Mouse (Mus musculus): ENCODE results near the gene Gm39566. TPM values are rescaled to one million over a fixed set of nuclear protein-coding genes. Genes with fewer than 3 reads are reported as not detected.

Gene Gm39566
- total and polyA plus RNA-seq, 3 experiments, result 0.05 TPM; not detected in 2

GRCm38 (mm10) chr11:69774961-69775360, 40.1 kb downstream of the Gm39566 start:
- Histone ChIP-seq H3K4me3 (ENCODE audit: low read depth, low read length) (no peak overlapping the region), H3K27me3 (ENCODE audit: insufficient read depth, low read length) (peaks cover 15% of the 10 kb centered on the region; the same call in 1 of the 2 replicates), H3K36me3 (replicated peaks) (peaks cover 61% of the 10 kb centered on the region), H3K9me3 (replicated peaks) (no peaks in the 10 kb centered on the region), H3K4me1 (ENCODE audit: insufficient read depth, low read depth, low read length) (peaks cover 8% of the 10 kb centered on the region)
- DNase-seq (ENCODE audit: low spot score) (no peak), ATAC-seq (ENCODE audit: extremely low read depth, insufficient number of reproducible peaks, low FRiP score, poor library complexity, severe bottlenecking) (no peak)
- TF ChIP-seq GATA2 (IDR thresholded peaks at IDR 0.05; ENCODE audit: borderline replicate concordance, low read depth, low read length), result no peak

DNA sequence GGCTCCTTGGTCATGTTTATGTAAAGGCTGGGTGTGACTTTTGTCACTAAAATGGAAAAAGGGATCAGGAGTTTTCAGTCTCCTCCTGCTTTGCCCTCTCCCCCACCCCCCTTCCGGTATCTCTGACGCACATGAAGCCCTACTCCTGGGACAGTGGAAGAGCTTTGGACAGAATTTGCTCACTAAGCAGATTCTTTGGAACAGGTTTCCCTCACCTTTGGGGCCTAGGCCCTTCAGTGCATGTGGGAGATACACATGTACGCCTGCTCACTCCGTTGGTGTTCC, 47.5 kb downstream of the Gm39566 start:
- ATAC-seq (ENCODE audit: extremely low read depth, insufficient number of reproducible peaks, low FRiP score, poor library complexity, severe bottlenecking), result no peak
- DNase-seq (ENCODE audit: low spot score), result no peak
- H3K4me3 ChIP-seq (ENCODE audit: low read depth, low read length), result no peak overlapping the region
- no peaks in the 10 kb centered on the region for H3K27me3 ChIP-seq (ENCODE audit: insufficient read depth, low read length)
- peaks cover 25% of the 10 kb centered on the region for H3K36me3 ChIP-seq (replicated peaks)
- peaks cover 27% of the 10 kb centered on the region for H3K4me1 ChIP-seq (ENCODE audit: insufficient read depth, low read depth, low read length)
- H3K9me3 ChIP-seq (replicated peaks), result no peaks in the 10 kb centered on the region
- TF ChIP-seq GATA2 (IDR thresholded peaks at IDR 0.05; ENCODE audit: borderline replicate concordance, low read depth, low read length) (no peak), CTCF (IDR thresholded peaks at IDR 0.05; ENCODE audit: low read depth, low read length) (no peak), GATA1 (IDR thresholded peaks at IDR 0.05; ENCODE audit: borderline replicate concordance, low read length) (no peak), POLR2AphosphoS5 (IDR thresholded peaks at IDR 0.05; ENCODE audit: insufficient replicate concordance, low read depth, low read length) (no peak), TAL1 (conservative IDR thresholded peaks at IDR 0.05; ENCODE audit: low read depth, low read length) (no peak)

GRCm38 (mm10) chr11:69766872-69767624, 48.0 kb downstream of the Gm39566 start:
- peak overlapping the region; percentile 80 for H3K4me3 ChIP-seq (ENCODE audit: low read depth, low read length)
- peaks cover 25% of the 10 kb centered on the region for H3K36me3 ChIP-seq (replicated peaks)
- H3K4me1 ChIP-seq (ENCODE audit: insufficient read depth, low read depth, low read length), result peaks cover 29% of the 10 kb centered on the region
- H3K27me3 ChIP-seq (ENCODE audit: insufficient read depth, low read length), result no peaks in the 10 kb centered on the region
- DNase-seq (ENCODE audit: low spot score) (no peak), ATAC-seq (ENCODE audit: extremely low read depth, insufficient number of reproducible peaks, low FRiP score, poor library complexity, severe bottlenecking) (no peak)
- H3K9me3 ChIP-seq (replicated peaks), result no peaks in the 10 kb centered on the region
- no peak for TF ChIP-seq POLR2AphosphoS5 (IDR thresholded peaks at IDR 0.05; ENCODE audit: insufficient replicate concordance, low read depth, low read length)
- TF ChIP-seq GATA2 (IDR thresholded peaks at IDR 0.05; ENCODE audit: borderline replicate concordance, low read depth, low read length), result no peak
- TF ChIP-seq GATA1 (IDR thresholded peaks at IDR 0.05; ENCODE audit: borderline replicate concordance, low read length), result no peak
- TF ChIP-seq CTCF (IDR thresholded peaks at IDR 0.05; ENCODE audit: low read depth, low read length), result no peak
- TF ChIP-seq TAL1 (conservative IDR thresholded peaks at IDR 0.05; ENCODE audit: low read depth, low read length), result no peak

GRCm38 (mm10) chr11:69766126-69766609, 48.9 kb downstream of the Gm39566 start:
- Histone ChIP-seq H3K36me3 (replicated peaks) (peaks cover 23% of the 10 kb centered on the region), H3K4me3 (ENCODE audit: low read depth, low read length) (peak overlapping the region; percentile 80), H3K9me3 (replicated peaks) (no peaks in the 10 kb centered on the region), H3K27me3 (ENCODE audit: insufficient read depth, low read length) (no peaks in the 10 kb centered on the region), H3K4me1 (ENCODE audit: insufficient read depth, low read depth, low read length) (peaks cover 36% of the 10 kb centered on the region)
- peak; percentile 80 for DNase-seq (ENCODE audit: low spot score)
- TF ChIP-seq GATA2 (IDR thresholded peaks at IDR 0.05; ENCODE audit: borderline replicate concordance, low read depth, low read length) (no peak), CTCF (IDR thresholded peaks at IDR 0.05; ENCODE audit: low read depth, low read length) (no peak), GATA1 (IDR thresholded peaks at IDR 0.05; ENCODE audit: borderline replicate concordance, low read length) (no peak), TAL1 (conservative IDR thresholded peaks at IDR 0.05; ENCODE audit: low read depth, low read length) (no peak), POLR2AphosphoS5 (IDR thresholded peaks at IDR 0.05; ENCODE audit: insufficient replicate concordance, low read depth, low read length) (no peak)
- ATAC-seq (ENCODE audit: extremely low read depth, insufficient number of reproducible peaks, low FRiP score, poor library complexity, severe bottlenecking), result peak; percentile 63

DNA sequence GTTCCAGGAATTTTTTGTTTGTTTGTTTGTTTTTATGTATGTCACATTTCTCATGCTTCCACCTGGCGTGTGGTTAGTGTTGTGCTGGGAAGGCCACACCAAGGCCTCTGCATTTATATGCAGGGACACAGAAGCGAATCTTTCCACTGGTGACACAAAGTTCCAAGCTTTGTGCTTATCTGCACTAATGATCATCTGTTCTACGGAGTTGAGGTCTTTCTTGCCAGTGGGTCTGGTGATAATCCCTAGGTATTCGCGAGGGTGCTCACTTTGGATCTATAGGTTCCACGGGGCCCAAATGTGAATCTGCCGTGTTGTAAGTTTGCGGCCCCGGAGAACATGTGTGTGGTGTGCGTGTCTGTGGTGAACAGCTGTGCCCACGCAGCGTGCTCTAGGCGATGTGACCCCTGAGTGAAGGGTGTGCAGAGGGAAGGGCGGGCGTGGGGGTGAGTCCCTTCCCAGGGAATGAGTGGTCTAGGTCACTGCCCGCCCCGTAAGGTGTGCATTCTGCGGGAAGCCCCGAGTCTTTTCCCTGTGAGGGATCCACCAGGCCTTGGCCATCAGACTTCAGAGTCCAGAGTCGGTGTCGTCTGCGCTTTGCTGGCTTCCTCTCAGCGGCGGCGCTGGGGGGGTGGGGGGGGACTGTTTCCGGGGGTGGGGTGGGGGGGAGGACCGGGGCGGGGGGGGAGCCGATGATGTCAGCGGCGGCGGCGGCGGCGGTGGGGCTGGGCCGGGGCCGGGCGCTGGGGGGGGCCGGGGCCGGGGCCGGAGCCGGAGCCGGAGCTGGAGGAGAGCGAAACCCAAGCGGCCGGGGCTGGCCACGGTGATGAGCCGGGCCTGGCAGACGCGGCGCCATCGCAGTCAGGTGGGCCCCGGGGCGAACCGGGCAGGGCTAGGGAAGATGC, 49.6 kb downstream of the Gm39566 start, which contains the start of gene Zbtb4:
Gene Zbtb4, plus strand, starts transcription at position 692 of the 905 bp plus-strand sequence.
- no peak for ATAC-seq (ENCODE audit: extremely low read depth, insufficient number of reproducible peaks, low FRiP score, poor library complexity, severe bottlenecking)
- TF ChIP-seq CTCF (IDR thresholded peaks at IDR 0.05; ENCODE audit: low read depth, low read length) (no peak), GATA2 (IDR thresholded peaks at IDR 0.05; ENCODE audit: borderline replicate concordance, low read depth, low read length) (no peak), GATA1 (IDR thresholded peaks at IDR 0.05; ENCODE audit: borderline replicate concordance, low read length) (no peak), POLR2AphosphoS5 (IDR thresholded peaks at IDR 0.05; ENCODE audit: insufficient replicate concordance, low read depth, low read length) (no peak), TAL1 (conservative IDR thresholded peaks at IDR 0.05; ENCODE audit: low read depth, low read length) (no peak)
- peak; percentile 48 for DNase-seq (ENCODE audit: low spot score)

GRCm38 (mm10) chr11:69763551-69763950, 51.5 kb downstream of the Gm39566 start:
- peaks cover 58% of the 10 kb centered on the region for H3K4me1 ChIP-seq (ENCODE audit: insufficient read depth, low read depth, low read length)
- H3K4me3 ChIP-seq (ENCODE audit: low read depth, low read length), result no peak overlapping the region
- H3K9me3 ChIP-seq (replicated peaks), result no peaks in the 10 kb centered on the region
- TF ChIP-seq GATA1 (IDR thresholded peaks at IDR 0.05; ENCODE audit: borderline replicate concordance, low read length), result no peak
- no peak for TF ChIP-seq POLR2AphosphoS5 (IDR thresholded peaks at IDR 0.05; ENCODE audit: insufficient replicate concordance, low read depth, low read length)
- TF ChIP-seq TAL1 (conservative IDR thresholded peaks at IDR 0.05; ENCODE audit: low read depth, low read length), result no peak
- TF ChIP-seq GATA2 (IDR thresholded peaks at IDR 0.05; ENCODE audit: borderline replicate concordance, low read depth, low read length), result no peak
- no peak for TF ChIP-seq CTCF (IDR thresholded peaks at IDR 0.05; ENCODE audit: low read depth, low read length)
- DNase-seq (ENCODE audit: low spot score), result no peak
- no peak for ATAC-seq (ENCODE audit: extremely low read depth, insufficient number of reproducible peaks, low FRiP score, poor library complexity, severe bottlenecking)
- H3K27me3 ChIP-seq (ENCODE audit: insufficient read depth, low read length), result no peaks in the 10 kb centered on the region
- peaks cover 9% of the 10 kb centered on the region for H3K36me3 ChIP-seq (replicated peaks)

More for the DNA sequence above, 49.6 kb downstream of the Gm39566 start, which contains the start of gene Zbtb4:
- Histone ChIP-seq H3K4me3 (ENCODE audit: low read depth, low read length) (peak within 1 kb of the TSS; percentile 80), H3K4me1 (ENCODE audit: insufficient read depth, low read depth, low read length) (peaks cover 43% of the 10 kb centered on the region), H3K9me3 (replicated peaks) (no peaks in the 10 kb centered on the region), H3K27me3 (ENCODE audit: insufficient read depth, low read length) (no peaks in the 10 kb centered on the region), H3K36me3 (replicated peaks) (peaks cover 18% of the 10 kb centered on the region)

Data from G1E (cell line).